Mouse (Mus musculus) bone marrow macrophage, adult 2 months (primary cell): Measurements from ENCODE around the gene Col9a1.

Experiments used
- CTCF ChIP-seq: IDR thresholded peaks from 2 replicates; pipeline ENCODE4 v1.5.1; 2012; ENCODE audit warnings: low read depth, mild to moderate bottlenecking, low read length, moderate library complexity
- POLR2A ChIP-seq: IDR thresholded peaks from 2 replicates; pipeline ENCODE4 v1.6.1; 2012; ENCODE audit warnings: mild to moderate bottlenecking, low read depth, low read length, borderline replicate concordance

GRCm38 (mm10) chr1:24222231-24222630 lies 44.8 kb downstream of the Col9a1 start:
- no peak for TF ChIP-seq POLR2A
- no peak for TF ChIP-seq CTCF
